Mouse (Mus musculus) telencephalon, adult 2 months (tissue): ENCODE results near the gene Hist1h4h.
"Not testable (repeated sequence)": the region's sequence is repeated elsewhere in the genome, so short reads cannot be mapped to it uniquely, and the experiment has no call there.

Experiments
- DNase-seq: peaks from one replicate; pipeline ENCODE4 v3.0.0-alpha.2; 2011; ENCODE audit warnings: low read depth, low spot score

The Hist1h4h gene

DNA sequence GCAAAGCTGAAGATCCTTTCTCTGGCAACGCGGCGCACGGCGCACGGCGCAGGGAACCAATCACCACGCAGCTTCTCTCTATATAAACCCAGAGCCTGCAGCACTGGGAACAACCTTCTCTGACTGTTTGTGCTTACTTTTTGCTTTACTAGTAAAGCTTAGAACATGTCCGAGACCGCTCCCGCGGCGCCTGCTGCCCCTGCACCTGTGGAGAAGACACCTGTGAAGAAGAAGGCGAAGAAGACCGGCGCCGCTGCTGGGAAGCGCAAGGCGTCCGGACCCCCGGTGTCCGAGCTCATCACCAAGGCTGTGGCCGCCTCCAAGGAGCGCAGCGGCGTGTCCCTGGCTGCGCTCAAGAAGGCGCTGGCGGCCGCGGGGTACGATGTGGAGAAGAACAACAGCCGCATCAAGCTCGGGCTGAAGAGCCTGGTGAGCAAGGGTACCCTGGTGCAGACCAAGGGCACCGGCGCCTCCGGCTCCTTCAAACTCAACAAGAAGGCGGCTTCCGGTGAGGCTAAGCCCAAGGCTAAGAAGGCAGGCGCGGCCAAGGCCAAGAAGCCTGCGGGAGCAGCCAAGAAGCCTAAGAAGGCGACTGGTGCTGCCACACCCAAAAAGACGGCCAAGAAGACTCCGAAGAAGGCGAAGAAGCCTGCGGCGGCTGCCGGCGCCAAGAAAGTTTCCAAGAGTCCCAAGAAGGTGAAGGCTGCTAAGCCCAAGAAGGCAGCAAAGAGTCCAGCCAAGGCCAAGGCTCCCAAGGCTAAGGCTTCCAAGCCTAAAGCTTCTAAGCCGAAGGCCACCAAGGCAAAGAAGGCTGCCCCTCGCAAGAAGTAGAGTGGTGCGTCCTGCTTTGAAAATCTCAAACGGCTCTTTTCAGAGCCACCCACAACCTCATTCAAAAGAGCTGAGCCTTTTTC lies 24.3 kb downstream of the Hist1h4h start:
- DNase-seq, result no peak

GRCm38 (mm10) chr13:23555839-23556416 lies 25.1 kb downstream of the Hist1h4h start:
- peak; percentile 96 for DNase-seq

GRCm38 (mm10) chr13:23556906-23557305 lies 26.1 kb downstream of the Hist1h4h start:
- DNase-seq, result no peak

GRCm38 (mm10) chr13:23560699-23561098 lies 29.8 kb downstream of the Hist1h4h start:
- not testable (repeated sequence) for DNase-seq

DNA sequence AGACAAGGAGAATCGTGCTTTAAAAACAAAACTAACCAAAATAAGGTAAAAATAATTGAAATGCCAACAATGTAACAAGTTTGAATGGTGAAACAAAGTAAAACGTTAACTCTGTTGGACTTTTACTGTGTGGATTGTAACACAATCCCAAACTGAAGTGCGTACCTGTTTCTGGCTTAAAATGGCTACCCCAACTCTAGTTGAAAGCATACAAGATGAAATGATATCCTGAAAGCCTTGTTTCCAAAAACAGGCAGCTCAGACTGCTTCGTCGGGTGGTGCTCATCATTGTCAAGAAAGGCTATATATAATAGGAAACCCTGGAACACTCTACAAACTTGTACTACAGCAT lies 30.7 kb downstream of the Hist1h4h start:
- DNase-seq, result not testable (repeated sequence)

DNA sequence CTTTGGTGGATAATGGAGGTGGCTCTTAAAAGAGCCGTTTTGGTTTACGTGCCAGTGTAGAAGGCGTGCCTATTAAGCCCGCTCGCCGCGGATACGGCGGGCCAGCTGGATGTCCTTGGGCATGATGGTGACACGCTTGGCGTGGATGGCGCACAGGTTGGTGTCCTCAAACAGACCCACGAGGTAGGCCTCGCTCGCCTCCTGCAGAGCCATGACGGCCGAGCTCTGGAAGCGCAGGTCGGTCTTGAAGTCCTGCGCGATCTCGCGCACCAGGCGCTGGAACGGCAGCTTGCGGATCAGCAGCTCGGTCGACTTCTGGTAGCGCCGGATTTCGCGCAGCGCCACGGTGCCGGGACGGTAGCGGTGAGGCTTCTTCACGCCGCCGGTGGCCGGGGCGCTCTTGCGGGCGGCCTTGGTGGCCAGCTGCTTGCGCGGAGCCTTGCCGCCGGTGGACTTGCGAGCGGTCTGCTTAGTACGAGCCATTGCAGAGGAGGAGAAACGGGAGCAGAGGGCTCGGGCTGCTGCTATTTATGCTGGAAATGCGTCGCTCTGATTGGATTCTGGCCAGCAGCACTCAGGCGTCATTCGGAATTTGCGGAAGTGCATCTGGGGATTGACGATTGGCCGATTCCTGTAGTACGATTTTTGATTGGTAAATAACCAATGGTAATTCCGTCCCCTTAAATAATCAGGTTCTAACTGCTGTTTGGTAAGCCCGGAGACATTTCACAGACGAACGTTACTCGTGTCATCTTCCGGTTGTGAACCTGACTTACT lies 31.2 kb downstream of the Hist1h4h start, which contains the start of gene Hist1h3e:
Hist1h3e (minus strand) TSS at position 487 of the 777 bp plus-strand sequence.
- peak; percentile 100 for DNase-seq

- peak; percentile 85 for DNase-seq
Observed at GRCm38 (mm10) chr13:23562699-23563462, 32.0 kb downstream of the Hist1h4h start.

- DNase-seq, result no peak
Observed at GRCm38 (mm10) chr13:23564482-23564881, 33.6 kb downstream of the Hist1h4h start.

DNA sequence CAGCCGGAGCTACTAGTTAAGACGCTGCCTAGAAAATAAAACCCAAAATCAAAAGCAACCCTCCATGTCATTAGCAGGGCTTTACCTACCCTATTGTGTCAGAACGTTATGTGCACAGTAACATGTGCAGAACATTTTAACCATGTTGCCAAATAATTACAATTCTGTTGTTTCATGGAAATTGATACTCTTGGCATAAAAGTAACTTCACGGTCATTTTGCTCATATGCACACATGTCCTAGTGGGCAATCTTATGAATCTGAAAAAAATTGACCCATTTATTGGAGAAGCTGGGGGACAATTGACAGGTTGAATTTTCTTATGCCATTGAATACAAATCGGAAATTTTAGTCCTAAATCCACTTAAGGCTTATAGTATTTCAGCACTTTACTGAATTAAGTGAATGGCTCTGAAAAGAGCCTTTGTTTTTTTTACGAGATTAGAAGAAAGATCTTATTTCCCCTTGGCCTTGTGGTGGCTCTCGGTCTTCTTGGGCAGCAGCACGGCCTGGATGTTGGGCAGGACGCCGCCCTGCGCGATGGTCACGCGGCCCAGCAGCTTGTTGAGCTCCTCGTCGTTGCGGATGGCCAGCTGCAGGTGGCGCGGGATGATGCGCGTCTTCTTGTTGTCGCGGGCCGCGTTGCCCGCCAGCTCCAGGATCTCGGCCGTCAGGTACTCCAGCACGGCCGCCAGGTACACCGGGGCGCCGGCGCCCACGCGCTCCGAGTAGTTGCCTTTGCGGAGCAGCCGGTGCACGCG lies 39.6 kb downstream of the Hist1h4h start:
- not testable (repeated sequence) for DNase-seq

DNA sequence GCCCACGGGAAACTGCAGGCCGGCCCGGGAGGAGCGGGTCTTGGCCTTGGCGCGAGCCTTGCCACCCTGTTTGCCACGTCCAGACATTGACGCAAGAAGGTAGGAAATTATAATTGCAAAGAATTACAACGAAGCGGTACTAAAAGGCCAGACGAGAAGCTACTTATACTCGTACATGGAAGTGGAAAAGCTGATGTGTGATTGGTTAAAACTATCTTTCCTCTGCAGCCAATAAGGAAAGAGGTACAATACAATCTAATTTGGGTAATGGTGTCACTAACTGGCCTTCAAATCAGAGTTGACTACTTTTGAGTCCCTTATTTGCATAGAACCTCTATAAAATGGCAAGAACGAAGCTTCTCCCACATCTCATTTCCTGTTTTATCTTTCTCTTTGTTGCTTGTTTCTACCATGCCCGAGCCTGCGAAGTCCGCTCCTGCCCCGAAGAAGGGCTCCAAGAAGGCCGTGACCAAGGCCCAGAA lies 40.2 kb downstream of the Hist1h4h start, which contains the start of the genes Hist1h2ae and Hist1h2bg:
Hist1h2ae (minus strand) TSS at position 199 of the 482 bp plus-strand sequence.
Hist1h2bg (plus strand) TSS at position 375 of the 482 bp plus-strand sequence.
- peak; percentile 99 for DNase-seq

GRCm38 (mm10) chr13:23571504-23572217 lies 40.8 kb downstream of the Hist1h4h start:
- not testable (repeated sequence) for DNase-seq

DNA sequence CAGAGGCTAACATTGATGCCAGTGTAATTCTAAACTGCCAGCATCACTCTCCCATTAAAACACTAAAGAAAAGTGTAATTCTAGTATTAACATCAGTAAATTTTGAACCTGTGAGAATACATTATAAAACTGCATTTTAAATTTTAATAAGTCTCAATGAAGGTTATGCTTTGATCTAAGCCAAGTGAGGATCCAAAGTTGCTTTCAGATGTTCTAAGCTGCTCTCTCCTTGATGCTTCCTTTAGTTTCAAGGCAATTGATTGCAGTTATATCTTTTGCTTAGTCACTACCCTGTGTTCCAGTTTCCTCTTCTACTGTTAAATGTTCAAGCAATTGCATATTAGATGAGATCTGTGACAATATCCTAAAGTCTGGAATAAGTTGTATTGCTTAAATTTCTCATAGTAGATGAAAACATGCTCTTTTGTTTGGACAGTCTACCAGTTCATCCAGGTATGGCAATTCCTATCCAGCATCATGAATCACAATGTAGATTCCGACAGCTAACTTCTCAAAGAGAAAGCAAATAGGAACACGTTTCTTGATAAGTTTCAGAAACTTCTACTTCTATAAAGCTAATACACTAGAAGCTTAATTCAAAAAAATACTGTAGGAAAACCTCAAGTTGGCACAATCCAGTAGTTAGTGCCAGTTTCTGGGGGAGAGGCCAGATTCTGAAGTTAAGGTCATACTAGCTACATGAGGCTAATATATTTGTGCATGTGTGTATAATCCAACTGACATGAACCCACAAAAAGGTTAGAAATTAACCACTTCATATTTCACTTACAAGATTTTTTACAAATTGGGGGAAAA lies 41.6 kb downstream of the Hist1h4h start:
- DNase-seq, result no peak

- not testable (repeated sequence) for DNase-seq
Observed at GRCm38 (mm10) chr13:23573034-23573897, 42.4 kb downstream of the Hist1h4h start.

GRCm38 (mm10) chr13:23573898-23574524 lies 43.2 kb downstream of the Hist1h4h start, which contains the start of the genes Hist1h2bf and Hist1h2ad:
Hist1h2bf (minus strand) TSS chr13:23574196.
Hist1h2ad (plus strand) TSS chr13:23574381.
- DNase-seq, result peak; percentile 99

- not testable (repeated sequence) for DNase-seq
Observed at GRCm38 (mm10) chr13:23574546-23575170, 43.8 kb downstream of the Hist1h4h start.

- DNase-seq, result peak; percentile 87
Observed at GRCm38 (mm10) chr13:23575271-23575851, 44.5 kb downstream of the Hist1h4h start, which contains the start of gene Hist1h3d. Hist1h3d (plus strand) TSS chr13:23575763.
